Mouse (Mus musculus): ENCODE results near the gene Tceal8. TPM values are rescaled to one million over a fixed set of nuclear protein-coding genes. Genes with fewer than 3 reads are reported as not detected.

Gene Tceal8
- polyA plus RNA-seq, 1 experiment = 47.7 TPM

- no peak overlapping the region for H3ac ChIP-seq (ENCODE audit: control insufficient read depth, insufficient read length)
- H3K27me3 ChIP-seq (ENCODE audit: control insufficient read depth, insufficient read depth, insufficient read length) = no peaks in the 10 kb centered on the region
- H3K36me3 ChIP-seq (ENCODE audit: control insufficient read depth, insufficient read depth) = no peaks in the 10 kb centered on the region
- H3K4me2 ChIP-seq (ENCODE audit: low read depth) = no peak overlapping the region
- no peaks in the 10 kb centered on the region for H3K79me2 ChIP-seq (ENCODE audit: control insufficient read depth, insufficient read depth)
- no peak for TF ChIP-seq USF1 (IDR thresholded peaks at IDR 0.05; ENCODE audit: low read depth)
- no peak for TF ChIP-seq MAX (IDR thresholded peaks at IDR 0.05; ENCODE audit: low read depth)
- no peak for TF ChIP-seq TCF3 (IDR thresholded peaks at IDR 0.05; ENCODE audit: insufficient read length, low read depth)
- no peak for TF ChIP-seq CEBPB (IDR thresholded peaks at IDR 0.05; ENCODE audit: insufficient read depth, poor library complexity, severe bottlenecking)
- TF ChIP-seq POLR2A (IDR thresholded peaks at IDR 0.05; ENCODE audit: insufficient read length, low read depth) = no peak
- no peak for TF ChIP-seq MYOD1 (IDR thresholded peaks at IDR 0.05; ENCODE audit: control insufficient read depth in 1 of 3, insufficient read length in 2 of 3, low read depth in 2 of 3)
- no peak for TF ChIP-seq REST (IDR thresholded peaks at IDR 0.05; ENCODE audit: insufficient read depth, insufficient read length)
- no peak for TF ChIP-seq TCF12 (IDR thresholded peaks at IDR 0.05; ENCODE audit: insufficient read depth, poor library complexity, severe bottlenecking)
- TF ChIP-seq SRF (IDR thresholded peaks at IDR 0.05; ENCODE audit: control insufficient read depth, insufficient read length, low read depth) = no peak
- TF ChIP-seq POLR2AphosphoS2 (IDR thresholded peaks at IDR 0.05; ENCODE audit: insufficient read length, low read depth) = no peak
- TF ChIP-seq E2F4 (IDR thresholded peaks at IDR 0.05; ENCODE audit: insufficient read depth) = no peak
- no peak for TF ChIP-seq MYOG (IDR thresholded peaks at IDR 0.05; ENCODE audit: control insufficient read depth in 1 of 3, insufficient read depth in 1 of 3, insufficient read length in 2 of 3, low read depth in 2 of 3)
- H3K4me3 ChIP-seq = no peak overlapping the region
Observed at GRCm38 (mm10) chrX:136180897-136181553, 8.9 kb upstream of the Tceal8 start.

- no peak for TF ChIP-seq E2F4 (IDR thresholded peaks at IDR 0.05; ENCODE audit: insufficient read depth)
- no peak for TF ChIP-seq REST (IDR thresholded peaks at IDR 0.05; ENCODE audit: insufficient read depth, insufficient read length)
- TF ChIP-seq MYOG (IDR thresholded peaks at IDR 0.05; ENCODE audit: control insufficient read depth in 1 of 3, insufficient read depth in 1 of 3, insufficient read length in 2 of 3, low read depth in 2 of 3) = no peak
- TF ChIP-seq MAX (IDR thresholded peaks at IDR 0.05; ENCODE audit: low read depth) = no peak
- no peak for TF ChIP-seq POLR2A (IDR thresholded peaks at IDR 0.05; ENCODE audit: insufficient read length, low read depth)
- Histone ChIP-seq H3K79me2 (ENCODE audit: control insufficient read depth, insufficient read depth) (peaks cover 7% of the 10 kb centered on the region), H3ac (ENCODE audit: control insufficient read depth, insufficient read length) (no peak overlapping the region), H3K4me2 (ENCODE audit: low read depth) (peak overlapping the region; percentile 77), H3K4me3 (peak overlapping the region; percentile 82), H3K27me3 (ENCODE audit: control insufficient read depth, insufficient read depth, insufficient read length) (no peaks in the 10 kb centered on the region), H3K36me3 (ENCODE audit: control insufficient read depth, insufficient read depth) (no peaks in the 10 kb centered on the region)
Observed at GRCm38 (mm10) chrX:136172786-136173185, 644 bp upstream of the Tceal8 start.

GRCm38 (mm10) chrX:136171189-136172117 is 689 bp downstream of the Tceal8 start:
- Histone ChIP-seq H3K36me3 (ENCODE audit: control insufficient read depth, insufficient read depth) (no peaks in the 10 kb centered on the region), H3K27me3 (ENCODE audit: control insufficient read depth, insufficient read depth, insufficient read length) (no peaks in the 10 kb centered on the region), H3K79me2 (ENCODE audit: control insufficient read depth, insufficient read depth) (peaks cover 7% of the 10 kb centered on the region), H3ac (ENCODE audit: control insufficient read depth, insufficient read length) (peak overlapping the region; percentile 62), H3K4me3 (peak overlapping the region; percentile 82), H3K4me2 (ENCODE audit: low read depth) (peak overlapping the region; percentile 62)
- TF ChIP-seq POLR2A (IDR thresholded peaks at IDR 0.05; ENCODE audit: insufficient read length, low read depth) (no peak), TCF3 (IDR thresholded peaks at IDR 0.05; ENCODE audit: insufficient read length, low read depth) (no peak), REST (IDR thresholded peaks at IDR 0.05; ENCODE audit: insufficient read depth, insufficient read length) (no peak), SRF (IDR thresholded peaks at IDR 0.05; ENCODE audit: control insufficient read depth, insufficient read length, low read depth) (no peak), USF1 (IDR thresholded peaks at IDR 0.05; ENCODE audit: low read depth) (no peak), CEBPB (IDR thresholded peaks at IDR 0.05; ENCODE audit: insufficient read depth, poor library complexity, severe bottlenecking) (no peak), MYOG (IDR thresholded peaks at IDR 0.05; ENCODE audit: control insufficient read depth in 1 of 3, insufficient read depth in 1 of 3, insufficient read length in 2 of 3, low read depth in 2 of 3) (no peak), MAX (IDR thresholded peaks at IDR 0.05; ENCODE audit: low read depth) (no peak), POLR2AphosphoS2 (IDR thresholded peaks at IDR 0.05; ENCODE audit: insufficient read length, low read depth) (no peak), MYOD1 (IDR thresholded peaks at IDR 0.05; ENCODE audit: control insufficient read depth in 1 of 3, insufficient read length in 2 of 3, low read depth in 2 of 3) (no peak), TCF12 (IDR thresholded peaks at IDR 0.05; ENCODE audit: insufficient read depth, poor library complexity, severe bottlenecking) (no peak), E2F4 (IDR thresholded peaks at IDR 0.05; ENCODE audit: insufficient read depth) (no peak)

- Histone ChIP-seq H3K4me2 (ENCODE audit: low read depth) (peak overlapping the region; percentile 55), H3K36me3 (ENCODE audit: control insufficient read depth, insufficient read depth) (no peaks in the 10 kb centered on the region), H3ac (ENCODE audit: control insufficient read depth, insufficient read length) (no peak overlapping the region), H3K4me3 (peak overlapping the region; percentile 82), H3K27me3 (ENCODE audit: control insufficient read depth, insufficient read depth, insufficient read length) (no peaks in the 10 kb centered on the region), H3K79me2 (ENCODE audit: control insufficient read depth, insufficient read depth) (peaks cover 7% of the 10 kb centered on the region)
- TF ChIP-seq TCF12 (IDR thresholded peaks at IDR 0.05; ENCODE audit: insufficient read depth, poor library complexity, severe bottlenecking) (no peak), MAX (IDR thresholded peaks at IDR 0.05; ENCODE audit: low read depth) (no peak), REST (IDR thresholded peaks at IDR 0.05; ENCODE audit: insufficient read depth, insufficient read length) (no peak), USF1 (IDR thresholded peaks at IDR 0.05; ENCODE audit: low read depth) (no peak), MYOD1 (IDR thresholded peaks at IDR 0.05; ENCODE audit: control insufficient read depth in 1 of 3, insufficient read length in 2 of 3, low read depth in 2 of 3) (no peak), POLR2AphosphoS2 (IDR thresholded peaks at IDR 0.05; ENCODE audit: insufficient read length, low read depth) (no peak), TCF3 (IDR thresholded peaks at IDR 0.05; ENCODE audit: insufficient read length, low read depth) (no peak), MYOG (IDR thresholded peaks at IDR 0.05; ENCODE audit: control insufficient read depth in 1 of 3, insufficient read depth in 1 of 3, insufficient read length in 2 of 3, low read depth in 2 of 3) (no peak), E2F4 (IDR thresholded peaks at IDR 0.05; ENCODE audit: insufficient read depth) (no peak), SRF (IDR thresholded peaks at IDR 0.05; ENCODE audit: control insufficient read depth, insufficient read length, low read depth) (no peak), CEBPB (IDR thresholded peaks at IDR 0.05; ENCODE audit: insufficient read depth, poor library complexity, severe bottlenecking) (no peak), POLR2A (IDR thresholded peaks at IDR 0.05; ENCODE audit: insufficient read length, low read depth) (no peak)
Observed at GRCm38 (mm10) chrX:136170625-136171024, 1.5 kb downstream of the Tceal8 start.
